Mouse (Mus musculus) forebrain, embryonic 10.5 days (tissue): Measurements from ENCODE around the gene Zc2hc1b. TPM values are rescaled to one million over a fixed set of nuclear protein-coding genes. Genes with fewer than 3 reads are reported as not detected.

Experiments
- DNase-seq: peaks from one replicate; pipeline ENCODE4 v3.0.0-alpha.2; 2017; ENCODE audit warnings: low spot score; ENCODE audit errors: extremely low spot score
- H3K27ac ChIP-seq: fragments of 300-500 bp; sonication (generic); 2 replicates; pipeline ENCODE4 v1.5.1; 2016; ENCODE audit warnings: mild to moderate bottlenecking
- H3K27me3 ChIP-seq: fragments of 300-500 bp; sonication (generic); 2 replicates; pipeline ENCODE4 v1.6.1; 2016; ENCODE audit warnings: mild to moderate bottlenecking; ENCODE audit not compliant: poor library complexity, severe bottlenecking
- H3K36me3 ChIP-seq: fragments of 300-500 bp; sonication (generic); replicated peaks from 2 replicates; pipeline ENCODE4 v1.6.1; 2016; ENCODE audit warnings: mild to moderate bottlenecking, moderate library complexity
- H3K4me1 ChIP-seq: fragments of 300-500 bp; sonication (generic); 2 replicates; pipeline ENCODE4 v1.6.1; 2016
- H3K4me3 ChIP-seq: fragments of 300-500 bp; sonication (generic); 2 replicates; pipeline ENCODE4 v1.5.1; 2016; ENCODE audit warnings: mild to moderate bottlenecking, moderate library complexity
- H3K9me3 ChIP-seq: fragments of 300-500 bp; sonication (generic); 2 replicates; pipeline ENCODE4 v1.6.1; 2016; ENCODE audit warnings: mild to moderate bottlenecking, moderate library complexity
- WGBS: fragments of 180-500 bp; shearing (Covaris S2); methylation state at CpG from one replicate; pipeline ENCODE4 v1.1.7; 2016; 5-methylcytosine and 5-hydroxymethylcytosine counted together
- polyA plus RNA-seq: library from polyadenylated mRNA; unstranded; fragments of >200 nt; fragmentation: Nextera tagmentation; extraction: Ambion mirVana; gene quantifications from 2 replicates; pipeline ENCODE4 v1.2.1, GENCODE M21; 2016

Zc2hc1b gene
- polyA plus RNA-seq, result not detected in 2 replicates

GRCm38 (mm10) chr10:13177973-13178624, at the start of gene Zc2hc1b:
Zc2hc1b (minus strand) TSS chr10:13178023.
- H3K27ac ChIP-seq, result no peak within 1 kb of the TSS
- DNase-seq, result no peak
- 0 out of 2 replicates have a peak, but pooled peaks cover under 1% of the 10 kb centered on the region for H3K4me1 ChIP-seq
- WGBS, result 85% methylated on average over 7 of the region's 7 CpGs
- no peak within 1 kb of the TSS for H3K4me3 ChIP-seq
- peaks cover 75% of the 10 kb centered on the region for H3K36me3 ChIP-seq
- H3K27me3 ChIP-seq, result no peaks in the 10 kb centered on the region
- H3K9me3 ChIP-seq, result no peaks in the 10 kb centered on the region

GRCm38 (mm10) chr10:13225377-13226063, 47.7 kb upstream of the Zc2hc1b start:
- H3K4me1 ChIP-seq, result peaks cover 4% of the 10 kb centered on the region; the same call in 1 of the 2 replicates
- peaks cover 28% of the 10 kb centered on the region for H3K36me3 ChIP-seq
- DNase-seq, result no peak
- H3K27me3 ChIP-seq, result no peaks in the 10 kb centered on the region
- H3K27ac ChIP-seq, result no peak overlapping the region
- 87% methylated on average over 7 of the region's 7 CpGs for WGBS
- H3K4me3 ChIP-seq, result no peak overlapping the region
- no peaks in the 10 kb centered on the region for H3K9me3 ChIP-seq

- H3K4me3 ChIP-seq, result no peak overlapping the region
- no peaks in the 10 kb centered on the region for H3K9me3 ChIP-seq
- H3K27ac ChIP-seq, result no peak overlapping the region
- DNase-seq, result no peak
- no peaks in the 10 kb centered on the region for H3K4me1 ChIP-seq
- WGBS, result 88% methylated on average over 3 of the region's 3 CpGs
- H3K36me3 ChIP-seq, result peaks cover 24% of the 10 kb centered on the region
- H3K27me3 ChIP-seq, result no peaks in the 10 kb centered on the region
Measured at GRCm38 (mm10) chr10:13222135-13222534, 44.3 kb upstream of the Zc2hc1b start.

- no peak overlapping the region for H3K4me3 ChIP-seq
- H3K4me1 ChIP-seq, result no peaks in the 10 kb centered on the region
- DNase-seq, result no peak
- H3K9me3 ChIP-seq, result no peaks in the 10 kb centered on the region
- no peak overlapping the region for H3K27ac ChIP-seq
- WGBS, result 67% methylated on average over 1 of the region's 1 CpGs
- H3K36me3 ChIP-seq, result peaks cover 24% of the 10 kb centered on the region
- no peaks in the 10 kb centered on the region for H3K27me3 ChIP-seq
Measured at GRCm38 (mm10) chr10:13220061-13220460, 42.2 kb upstream of the Zc2hc1b start.

- Histone ChIP-seq H3K4me3 (no peak overlapping the region), H3K4me1 (peaks cover 20% of the 10 kb centered on the region), H3K27ac (no peak overlapping the region), H3K36me3 (peaks cover 6% of the 10 kb centered on the region), H3K27me3 (no peaks in the 10 kb centered on the region), H3K9me3 (no peaks in the 10 kb centered on the region)
- DNase-seq, result no peak
- WGBS, result 92% methylated on average over 12 of the region's 12 CpGs
Measured at GRCm38 (mm10) chr10:13213956-13214355, 36.1 kb upstream of the Zc2hc1b start.

- Histone ChIP-seq H3K4me3 (no peak overlapping the region), H3K27ac (no peak overlapping the region)
- WGBS, result 83% methylated on average over 6 of the region's 6 CpGs
Measured at GRCm38 (mm10) chr10:13212829-13213228, 35.0 kb upstream of the Zc2hc1b start.

GRCm38 (mm10) chr10:13212326-13212725, 34.5 kb upstream of the Zc2hc1b start:
- H3K9me3 ChIP-seq, result no peaks in the 10 kb centered on the region
- no peak overlapping the region for H3K4me3 ChIP-seq
- H3K4me1 ChIP-seq, result peaks cover 20% of the 10 kb centered on the region
- no peaks in the 10 kb centered on the region for H3K27me3 ChIP-seq
- H3K36me3 ChIP-seq, result peaks cover 6% of the 10 kb centered on the region
- no peak for DNase-seq
- H3K27ac ChIP-seq, result 0 out of 2 replicates have a peak overlapping the region, but pooled peaks have one; percentile 8
- WGBS, result 85% methylated on average over 9 of the region's 9 CpGs

More at GRCm38 (mm10) chr10:13212829-13213228, 35.0 kb upstream of the Zc2hc1b start:
- Histone ChIP-seq H3K27me3 (no peaks in the 10 kb centered on the region), H3K9me3 (no peaks in the 10 kb centered on the region), H3K36me3 (peaks cover 6% of the 10 kb centered on the region), H3K4me1 (peaks cover 20% of the 10 kb centered on the region)
- no peak for DNase-seq

- 82% methylated on average over 8 of the region's 8 CpGs for WGBS
- no peaks in the 10 kb centered on the region for H3K9me3 ChIP-seq
- no peaks in the 10 kb centered on the region for H3K27me3 ChIP-seq
- no peak for DNase-seq
- peaks cover 6% of the 10 kb centered on the region for H3K36me3 ChIP-seq
- peaks cover 20% of the 10 kb centered on the region for H3K4me1 ChIP-seq
- no peak overlapping the region for H3K27ac ChIP-seq
- no peak overlapping the region for H3K4me3 ChIP-seq
Measured at GRCm38 (mm10) chr10:13209930-13210637, 32.3 kb upstream of the Zc2hc1b start.

- Histone ChIP-seq H3K4me3 (no peak overlapping the region), H3K4me1 (peaks cover 20% of the 10 kb centered on the region), H3K27me3 (no peaks in the 10 kb centered on the region), H3K27ac (no peak overlapping the region), H3K36me3 (peaks cover 6% of the 10 kb centered on the region), H3K9me3 (no peaks in the 10 kb centered on the region)
- no peak for DNase-seq
- WGBS, result 78% methylated on average over 3 of the region's 3 CpGs
Measured at GRCm38 (mm10) chr10:13209506-13209905, 31.7 kb upstream of the Zc2hc1b start.

- H3K4me3 ChIP-seq, result no peak overlapping the region
- H3K4me1 ChIP-seq, result peaks cover 20% of the 10 kb centered on the region
- DNase-seq, result no peak
- H3K27me3 ChIP-seq, result no peaks in the 10 kb centered on the region
- H3K27ac ChIP-seq, result no peak overlapping the region
- no peaks in the 10 kb centered on the region for H3K9me3 ChIP-seq
- peaks cover 4% of the 10 kb centered on the region for H3K36me3 ChIP-seq
- 95% methylated on average over 4 of the region's 4 CpGs for WGBS
Measured at GRCm38 (mm10) chr10:13209061-13209460, 31.2 kb upstream of the Zc2hc1b start.

- no peaks in the 10 kb centered on the region for H3K4me1 ChIP-seq
- H3K9me3 ChIP-seq, result no peaks in the 10 kb centered on the region
- 91% methylated on average over 6 of the region's 6 CpGs for WGBS
- no peak overlapping the region for H3K4me3 ChIP-seq
- no peak overlapping the region for H3K27ac ChIP-seq
- no peaks in the 10 kb centered on the region for H3K36me3 ChIP-seq
- no peaks in the 10 kb centered on the region for H3K27me3 ChIP-seq
- DNase-seq, result no peak
Measured at GRCm38 (mm10) chr10:13201741-13202293, 24.0 kb upstream of the Zc2hc1b start.

GRCm38 (mm10) chr10:13200862-13201261, 23.0 kb upstream of the Zc2hc1b start:
- no peaks in the 10 kb centered on the region for H3K4me1 ChIP-seq
- no peak overlapping the region for H3K27ac ChIP-seq
- WGBS, result 93% methylated on average over 3 of the region's 3 CpGs
- no peaks in the 10 kb centered on the region for H3K9me3 ChIP-seq
- DNase-seq, result no peak
- H3K36me3 ChIP-seq, result no peaks in the 10 kb centered on the region
- H3K4me3 ChIP-seq, result no peak overlapping the region
- H3K27me3 ChIP-seq, result no peaks in the 10 kb centered on the region
